Mouse (Mus musculus) right cerebral cortex, adult 18-20 months (tissue): ENCODE results near the gene Rps11.
"Not testable (repeated sequence)": the region's sequence is repeated elsewhere in the genome, so short reads cannot be mapped to it uniquely, and the experiment has no call there.

ENCODE experiments used
- DNase-seq: peaks from one replicate; pipeline ENCODE4 v3.0.0; 2022; ENCODE audit warnings: mixed read lengths

Gene Rps11

GRCm38 (mm10) chr7:45124224-45125143 lies at the start of gene Rps11:
Gene Rps11 (minus strand): TSS chr7:45124439.
- peak; percentile 99 for DNase-seq

GRCm38 (mm10) chr7:45173772-45174171 lies 49.5 kb upstream of the Rps11 start:
- not testable (repeated sequence) for DNase-seq

- DNase-seq = no peak
These were observed 48.7 kb upstream of the Rps11 start for GRCm38 (mm10) chr7:45172974-45173373.

GRCm38 (mm10) chr7:45169495-45169894 lies 45.3 kb upstream of the Rps11 start:
- peak; percentile 65 for DNase-seq

- DNase-seq = no peak
These were observed 44.4 kb upstream of the Rps11 start for GRCm38 (mm10) chr7:45168656-45169055.

- DNase-seq = peak; percentile 73
These were observed 43.7 kb upstream of the Rps11 start for GRCm38 (mm10) chr7:45167761-45168445.

- peak; percentile 73 for DNase-seq
These were observed 42.7 kb upstream of the Rps11 start for GRCm38 (mm10) chr7:45166950-45167401.

GRCm38 (mm10) chr7:45165701-45166100 lies 41.5 kb upstream of the Rps11 start:
- no peak for DNase-seq

GRCm38 (mm10) chr7:45164833-45165232 lies 40.6 kb upstream of the Rps11 start:
- peak; percentile 32 for DNase-seq

- DNase-seq = peak; percentile 67
These were observed 39.7 kb upstream of the Rps11 start, which contains the start of gene Slc17a7 for GRCm38 (mm10) chr7:45163735-45164490. Gene Slc17a7 (plus strand): TSS chr7:45163949.

GRCm38 (mm10) chr7:45162996-45163615 lies 38.9 kb upstream of the Rps11 start:
- DNase-seq = no peak

GRCm38 (mm10) chr7:45162551-45162950 lies 38.3 kb upstream of the Rps11 start:
- no peak for DNase-seq

GRCm38 (mm10) chr7:45161612-45162473 lies 37.6 kb upstream of the Rps11 start:
- DNase-seq = peak; percentile 94

- no peak for DNase-seq
These were observed 36.6 kb upstream of the Rps11 start for GRCm38 (mm10) chr7:45160866-45161265.

GRCm38 (mm10) chr7:45160316-45160800 lies 36.1 kb upstream of the Rps11 start:
- no peak for DNase-seq

- no peak for DNase-seq
These were observed 34.8 kb upstream of the Rps11 start for GRCm38 (mm10) chr7:45158991-45159390.

GRCm38 (mm10) chr7:45157459-45157858 lies 33.2 kb upstream of the Rps11 start:
- DNase-seq = peak; percentile 75

- no peak for DNase-seq
These were observed 32.0 kb upstream of the Rps11 start for GRCm38 (mm10) chr7:45156206-45156605.

- DNase-seq = no peak
These were observed 31.4 kb upstream of the Rps11 start for GRCm38 (mm10) chr7:45155590-45155989.

- DNase-seq = no peak
These were observed 30.8 kb upstream of the Rps11 start for GRCm38 (mm10) chr7:45154993-45155514.
